Mouse (Mus musculus): ENCODE data around the gene Fsd1.

DNA sequence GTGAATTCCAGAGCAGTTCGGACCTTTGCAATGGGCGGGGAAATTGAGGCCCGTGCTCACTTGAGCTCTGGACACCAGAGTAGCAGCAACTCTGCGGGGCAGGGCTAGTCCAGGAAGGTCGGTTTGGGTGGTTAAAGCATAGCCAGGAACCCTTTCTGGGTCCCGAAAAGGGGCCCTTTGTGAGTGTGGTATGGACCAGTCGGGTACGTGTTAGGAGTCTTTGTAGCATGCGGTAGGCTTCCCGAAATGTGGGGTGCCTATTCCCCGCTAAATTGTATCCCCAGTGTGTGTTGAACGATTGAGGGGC, 54.5 kb downstream of the Fsd1 start:
- no peak for TF ChIP-seq CTCF (IDR thresholded peaks at IDR 0.05; ENCODE audit: low read depth)
- TF ChIP-seq EP300 (IDR thresholded peaks at IDR 0.05; ENCODE audit: low read depth) = no peak

All from liver, postnatal 0 days (tissue).